Mouse (Mus musculus) heart, embryonic 11.5 days (tissue): ENCODE measurements at regions not wholly inside any gene's neighbourhood (a gene's known extent, or its start where the extent isn't known, plus 50 kb on each side); places are given as distances from the start of the nearest gene placed in this dataset. TPM values are rescaled to one million over a fixed set of nuclear protein-coding genes. Genes with fewer than 3 reads are reported as not detected.

Experiments
- microRNA-seq: library from miRNA; unstranded; fragments of <30 nt; microRNA quantifications from one replicate; pipeline ENCODE4, GENCODE M21; 2016; ENCODE audit warnings: borderline number of aligned reads

Small RNAs in the stretch of these regions (microRNA-seq; reads per million reads assigned to microRNA genes)
- not detected for gene Gm23061
